Mouse (Mus musculus) CH12.LX (cell line): ENCODE data around the gene Nek6. TPM values are rescaled to one million over a fixed set of nuclear protein-coding genes. Genes with fewer than 3 reads are reported as not detected.

Source experiments
- DNase-seq: peaks from one replicate; pipeline ENCODE4 v3.0.0-alpha.2; 2013; ENCODE audit errors: extremely low read depth
- H3K27ac ChIP-seq: 2 replicates; pipeline ENCODE4 v1.5.1; 2012; ENCODE audit warnings: low read depth, mild to moderate bottlenecking, control low read depth, moderate library complexity; ENCODE audit not compliant: insufficient read depth
- H3K27me3 ChIP-seq: replicated peaks from 2 replicates; pipeline ENCODE3; 2012; ENCODE audit warnings: inconsistent platforms
- H3K36me3 ChIP-seq, 2 experiments: replicated peaks in 1 of 2; 2 replicates each; pipeline versions ENCODE3 to v1.6.1; 2012; ENCODE audit warnings: inconsistent platforms in 1 of 2, low read length in 1 of 2, mild to moderate bottlenecking in 1 of 2, mixed read lengths in 1 of 2, moderate library complexity in 1 of 2; ENCODE audit not compliant: control insufficient read depth in 1 of 2, insufficient read depth in 1 of 2
- H3K4me1 ChIP-seq, 2 experiments: 2 replicates each; pipeline ENCODE4 v1.6.1; 2012; ENCODE audit warnings: inconsistent platforms in 1 of 2, moderate library complexity in 1 of 2; ENCODE audit not compliant: insufficient read depth in 2 of 2, control insufficient read depth in 1 of 2
- H3K4me2 ChIP-seq: 2 replicates; pipeline ENCODE4 v1.6.1; 2012; ENCODE audit warnings: low read depth, mild to moderate bottlenecking, control low read depth; ENCODE audit not compliant: poor library complexity, insufficient read depth, severe bottlenecking
- H3K4me3 ChIP-seq, 3 experiments: fragments of 150-350 bp in 1 of 3; sonication (generic) in 1 of 3; replicated peaks in 1 of 3; 2 replicates each; pipeline versions ENCODE3 to v1.5.1; 2011 to 2012; ENCODE audit warnings: low read depth in 2 of 3, low read length in 2 of 3, mild to moderate bottlenecking in 2 of 3, moderate library complexity in 2 of 3, control low read depth in 1 of 3, improper control_type of control experiment in 1 of 3, inconsistent platforms in 1 of 3, mixed read lengths in 1 of 3; ENCODE audit not compliant: poor library complexity in 1 of 3
- H3K79me2 ChIP-seq: replicated peaks from 2 replicates; pipeline ENCODE4 v1.6.1; 2012; ENCODE audit warnings: mild to moderate bottlenecking, moderate library complexity; ENCODE audit not compliant: control insufficient read depth, poor library complexity, insufficient read depth, severe bottlenecking; ENCODE audit errors: extremely low read depth
- H3K9ac ChIP-seq: 2 replicates; pipeline ENCODE4 v1.6.1; 2012; ENCODE audit warnings: low read depth, mild to moderate bottlenecking, control low read depth, moderate library complexity; ENCODE audit not compliant: insufficient read depth
- H3K9me3 ChIP-seq: replicated peaks from 2 replicates; pipeline ENCODE3; 2012; ENCODE audit warnings: low read length, inconsistent platforms, mixed read lengths
- BHLHE40 ChIP-seq: IDR thresholded peaks from 2 replicates; pipeline ENCODE4 v1.6.1; 2011; ENCODE audit warnings: mild to moderate bottlenecking, low read depth, low read length, improper control_type of control experiment
- CHD1 ChIP-seq: IDR thresholded peaks from 2 replicates; pipeline ENCODE4 v1.6.1; 2012; ENCODE audit warnings: low read depth, low read length, improper control_type of control experiment, inconsistent platforms
- CTCF ChIP-seq, 2 experiments: IDR thresholded peaks in 1 of 2; conservative IDR thresholded peaks in 1 of 2; 2 replicates each; pipeline ENCODE4 v1.5.1; 2011 to 2012; ENCODE audit warnings: low read depth in 2 of 2, low read length in 2 of 2, improper control_type of control experiment in 1 of 2, inconsistent platforms in 1 of 2, mild to moderate bottlenecking in 1 of 2, moderate library complexity in 1 of 2
- EP300 ChIP-seq: IDR thresholded peaks from 2 replicates; pipeline ENCODE4 v1.6.1; 2011; ENCODE audit warnings: low read length, improper control_type of control experiment
- HCFC1 ChIP-seq: IDR thresholded peaks from 2 replicates; pipeline ENCODE4 v1.6.1; 2012; ENCODE audit warnings: low read depth, mild to moderate bottlenecking, inconsistent platforms, low read length, improper control_type of control experiment
- IRF4 ChIP-seq: IDR thresholded peaks from 2 replicates; pipeline ENCODE4 v1.6.1; 2014; ENCODE audit warnings: low read depth, mild to moderate bottlenecking, inconsistent platforms, low read length, improper control_type of control experiment
- JUN ChIP-seq: IDR thresholded peaks from 2 replicates; pipeline ENCODE4 v1.6.1; 2011; ENCODE audit warnings: low read depth, mild to moderate bottlenecking, low read length, improper control_type of control experiment, moderate library complexity; ENCODE audit not compliant: insufficient read depth
- KAT2A ChIP-seq: IDR thresholded peaks from 2 replicates; pipeline ENCODE4 v1.6.1; 2012; ENCODE audit warnings: low read length, improper control_type of control experiment, inconsistent platforms; ENCODE audit not compliant: insufficient replicate concordance
- MAX ChIP-seq: IDR thresholded peaks from 2 replicates; pipeline ENCODE4 v1.6.1; 2011; ENCODE audit warnings: low read length, improper control_type of control experiment
- PAX5 ChIP-seq: IDR thresholded peaks from 2 replicates; pipeline ENCODE4 v1.6.1; 2012; ENCODE audit warnings: low read length, inconsistent platforms, mixed read lengths
- POLR2AphosphoS2 ChIP-seq: IDR thresholded peaks from 2 replicates; pipeline ENCODE4 v1.6.1; 2011; ENCODE audit warnings: low read depth, low read length, improper control_type of control experiment
- RAD21 ChIP-seq: IDR thresholded peaks from 2 replicates; pipeline ENCODE4 v1.6.1; 2011; ENCODE audit warnings: low read depth, mild to moderate bottlenecking, low read length, improper control_type of control experiment, moderate library complexity
- RCOR1 ChIP-seq: conservative IDR thresholded peaks from 2 replicates; pipeline ENCODE4 v1.6.1; 2012; ENCODE audit warnings: low read depth, mild to moderate bottlenecking, inconsistent platforms, low read length, improper control_type of control experiment
- SMC3 ChIP-seq: IDR thresholded peaks from 2 replicates; pipeline ENCODE4 v1.6.1; 2011; ENCODE audit warnings: low read depth, low read length, improper control_type of control experiment
- TBP ChIP-seq: conservative IDR thresholded peaks from 2 replicates; pipeline ENCODE4 v1.6.1; 2011; ENCODE audit warnings: low read depth, low read length, improper control_type of control experiment
- TCF12 ChIP-seq: IDR thresholded peaks from 2 replicates; pipeline ENCODE4 v1.6.1; 2014; ENCODE audit warnings: low read depth, mild to moderate bottlenecking, inconsistent platforms, low read length, improper control_type of control experiment
- USF1 ChIP-seq: IDR thresholded peaks from 2 replicates; pipeline ENCODE4 v1.6.1; 2014; ENCODE audit warnings: low read depth, mild to moderate bottlenecking, inconsistent platforms, low read length, improper control_type of control experiment
- USF2 ChIP-seq: conservative IDR thresholded peaks from 2 replicates; pipeline ENCODE4 v1.6.1; 2011; ENCODE audit warnings: low read depth, low read length, improper control_type of control experiment
- ZKSCAN1 ChIP-seq: IDR thresholded peaks from 2 replicates; pipeline ENCODE4 v1.6.1; 2012; ENCODE audit warnings: low read depth, inconsistent platforms, low read length, improper control_type of control experiment, borderline replicate concordance
- ZNF384 ChIP-seq: IDR thresholded peaks from 2 replicates; pipeline ENCODE4 v1.6.1; 2012; ENCODE audit warnings: low read depth, low read length, improper control_type of control experiment, inconsistent platforms
- dilution Hi-C: fragments of 300-500 bp; cut with MboI; formaldehyde crosslinking; loops from 2 replicates; pipeline ENCODE4 v1.14.3; 2020; ENCODE audit warnings: low sequenced_read_pairs; ENCODE audit not compliant: extremely low pct_unique_long_range_greater_than_20kb, extremely low pct_ligation_motif_present
- in situ Hi-C: fragments of 300-500 bp; cut with MboI; formaldehyde crosslinking; loops from 3 replicates; pipeline ENCODE4 v1.14.3; 2019; ENCODE audit warnings: low sequenced_read_pairs, low pct_ligation_motif_present, low pct_unique_long_range_greater_than_20kb, mixed read lengths
- polyA plus RNA-seq: library from polyadenylated mRNA; unstranded; fragments of >175 nt; gene quantifications from 2 replicates; pipeline ENCODE4 v1.2.1, GENCODE M21; 2012; ENCODE audit warnings: low read depth; ENCODE audit not compliant: insufficient read length
- total RNA-seq, 2 experiments: library from RNA; depleted of rRNA; stranded (reverse); fragments of 300-350 nt in 1 of 2; fragments of >200 nt in 1 of 2; gene quantifications; 2 replicates each; pipeline ENCODE4 v1.2.3; 2012 to 2014

Nek6 gene
- total and polyA plus RNA-seq, 3 experiments = 31.0 to 39.9 (median 36.7) TPM

GRCm38 (mm10) chr2:38514411-38514810 lies 3.0 kb downstream of the Nek6 start (continued):
- peak; percentile 65; the same call in 1 of the 2 replicates for TF ChIP-seq TCF12
- TF ChIP-seq KAT2A = no peak
- no peak for TF ChIP-seq ZKSCAN1
- no peak for TF ChIP-seq USF2
- peak; percentile 68 for TF ChIP-seq BHLHE40
- peak; percentile 95 for TF ChIP-seq EP300
- no peak for TF ChIP-seq USF1
- TF ChIP-seq MAX = peak; percentile 66; the same call in 1 of the 2 replicates
- TF ChIP-seq SMC3 = no peak
- TF ChIP-seq HCFC1 = peak; percentile 46
- TF ChIP-seq IRF4 = peak; percentile 92
- no peak for TF ChIP-seq CTCF (conservative IDR thresholded peaks at IDR 0.05 in 1 of 2, IDR thresholded peaks at IDR 0.05 in 1 of 2; ENCODE audit: low read depth in 2 of 2, low read length in 2 of 2)
- TF ChIP-seq TBP = no peak
- TF ChIP-seq RCOR1 = no peak; the same call in 1 of the 2 replicates
- no peak for TF ChIP-seq PAX5
- TF ChIP-seq RAD21 = no peak; the same call in none of the 2 replicates
- no peak for TF ChIP-seq JUN
- TF ChIP-seq ZNF384 = no peak
- no peak for TF ChIP-seq POLR2AphosphoS2

- Histone ChIP-seq H3K4me1 (peaks cover 8 to 49% of the 10 kb centered on the region in 2 experiments), H3K4me2 (no peak overlapping the region), H3K9ac (no peak overlapping the region), H3K36me3 (peaks cover 3 to 46% of the 10 kb centered on the region in 2 experiments), H3K9me3 (no peaks in the 10 kb centered on the region), H3K79me2 (peaks cover 40% of the 10 kb centered on the region), H3K27ac (no peak overlapping the region), H3K27me3 (no peaks in the 10 kb centered on the region), H3K4me3 (no peak overlapping the region)
- no peak for TF ChIP-seq MAX
- in situ Hi-C loops (no loop called here), dilution Hi-C loops (no loop called here)
- DNase-seq = no peak
Measured at GRCm38 (mm10) chr2:38515446-38515845, 4.0 kb downstream of the Nek6 start.

- H3K27me3 ChIP-seq = no peaks in the 10 kb centered on the region
- no peak for DNase-seq
- no peak overlapping the region for H3K4me2 ChIP-seq
- H3K4me3 ChIP-seq = no peak overlapping the region
- peaks cover 41% of the 10 kb centered on the region for H3K79me2 ChIP-seq
- H3K36me3 ChIP-seq = peaks cover 3 to 53% of the 10 kb centered on the region in 2 experiments
- in situ Hi-C loops (no loop called here), dilution Hi-C loops (no loop called here)
- H3K9me3 ChIP-seq = no peaks in the 10 kb centered on the region
- peaks cover 7 to 44% of the 10 kb centered on the region in 2 experiments for H3K4me1 ChIP-seq
- TF ChIP-seq TBP = no peak
- no peak for TF ChIP-seq CHD1
- TF ChIP-seq USF1 = no peak
- no peak for TF ChIP-seq HCFC1
- H3K27ac ChIP-seq = no peak overlapping the region
- H3K9ac ChIP-seq = no peak overlapping the region
Measured at GRCm38 (mm10) chr2:38516471-38516870, 5.0 kb downstream of the Nek6 start.
